7 mouse cellular contexts compared by ENCODE assay signal in genomic region chr17:32634972-32635314, GRCm38 (mm10). TPM values are rescaled to one million over a fixed set of nuclear protein-coding genes. Genes with fewer than 3 reads are reported as not detected.
DNase-seq lines count a peak whose midpoint lies in the region; ATAC-seq lines count a peak whose summit lies in the region.

No protein-coding gene starts in this region.

- peak; percentile 93 for DNase-seq in adrenal gland, postnatal 10 days
- DNase-seq in embryonic facial prominence, embryonic 10.5 days (ENCODE audit: low spot score): peak; percentile 91
- DNase-seq in heart, adult 11 months: peak; percentile 95
- DNase-seq in kidney, adult 18-20 months: peak; percentile 84
- DNase-seq in limb, embryonic 11.5 days (ENCODE audit: low spot score): peak; percentile 93
- DNase-seq in midbrain, embryonic 14.5 days: peak; percentile 94
- peak; percentile 41 to 76 for DNase-seq in spleen, adult 18-20 months

- H3K36me3 ChIP-seq in embryonic facial prominence, embryonic 10.5 days (replicated peaks): no peaks in the 10 kb centered on the region
- no peaks in the 10 kb centered on the region for H3K36me3 ChIP-seq in limb, embryonic 11.5 days (ENCODE audit: control insufficient read depth, insufficient read depth, low read length)
- no peaks in the 10 kb centered on the region for H3K36me3 ChIP-seq in midbrain, embryonic 14.5 days (ENCODE audit: control insufficient read depth, insufficient read depth, low read length)

- 0 out of 2 replicates have a peak, but pooled peaks have one; percentile 47 for ATAC-seq in limb, embryonic 11.5 days (ENCODE audit: insufficient number of reproducible peaks, low FRiP score, low TSS enrichment, low read depth)
- peak; percentile 80 for ATAC-seq in midbrain, embryonic 14.5 days (ENCODE audit: low FRiP score, low TSS enrichment)

- no peaks in the 10 kb centered on the region for H3K27me3 ChIP-seq in embryonic facial prominence, embryonic 10.5 days (replicated peaks; ENCODE audit: low read depth, poor library complexity, severe bottlenecking)
- H3K27me3 ChIP-seq in limb, embryonic 11.5 days (ENCODE audit: control insufficient read depth, insufficient read depth, low read length): no peaks in the 10 kb centered on the region
- H3K27me3 ChIP-seq in midbrain, embryonic 14.5 days (ENCODE audit: control insufficient read depth, insufficient read depth, low read length): no peaks in the 10 kb centered on the region

- 2% methylated on average over 17 of the region's 17 CpGs for WGBS in embryonic facial prominence, embryonic 10.5 days
- WGBS in limb, embryonic 11.5 days: 1% methylated on average over 17 of the region's 17 CpGs
- 2% methylated on average over 17 of the region's 17 CpGs for WGBS in midbrain, embryonic 14.5 days

- H3K9me3 ChIP-seq in embryonic facial prominence, embryonic 10.5 days: no peaks in the 10 kb centered on the region
- H3K9me3 ChIP-seq in limb, embryonic 11.5 days (ENCODE audit: control insufficient read depth, low read length): no peaks in the 10 kb centered on the region
- no peaks in the 10 kb centered on the region for H3K9me3 ChIP-seq in midbrain, embryonic 14.5 days (ENCODE audit: control insufficient read depth, low read length)

- peak overlapping the region; percentile 32; the same call in 1 of the 2 replicates for H3K9ac ChIP-seq in limb, embryonic 11.5 days (ENCODE audit: low read length)
- peak overlapping the region; percentile 49 for H3K9ac ChIP-seq in midbrain, embryonic 14.5 days (replicated peaks; ENCODE audit: low read length)

- peaks cover 8% of the 10 kb centered on the region; the same call in 1 of the 2 replicates for H3K4me1 ChIP-seq in embryonic facial prominence, embryonic 10.5 days
- H3K4me1 ChIP-seq in limb, embryonic 11.5 days (ENCODE audit: control insufficient read depth, insufficient read depth, low read length): no peaks in the 10 kb centered on the region
- no peaks in the 10 kb centered on the region for H3K4me1 ChIP-seq in midbrain, embryonic 14.5 days (ENCODE audit: control insufficient read depth, insufficient read depth, low read length)

- H3K27ac ChIP-seq in embryonic facial prominence, embryonic 10.5 days (replicated peaks): peak overlapping the region; percentile 57
- no peak overlapping the region for H3K27ac ChIP-seq in limb, embryonic 11.5 days (replicated peaks; ENCODE audit: low read depth, low read length)
- no peak overlapping the region for H3K27ac ChIP-seq in midbrain, embryonic 14.5 days (replicated peaks; ENCODE audit: low read depth, low read length)

- H3K4me3 ChIP-seq in embryonic facial prominence, embryonic 10.5 days: peak overlapping the region; percentile 55
- peak overlapping the region; percentile 22 for H3K4me3 ChIP-seq in limb, embryonic 11.5 days (ENCODE audit: low read depth, low read length)
- peak overlapping the region; percentile 37 for H3K4me3 ChIP-seq in midbrain, embryonic 14.5 days (replicated peaks; ENCODE audit: low read depth, low read length)

- peak overlapping the region; percentile 51 for H3K4me2 ChIP-seq in limb, embryonic 11.5 days (ENCODE audit: low read depth, severe bottlenecking)
- peak overlapping the region; percentile 57 for H3K4me2 ChIP-seq in midbrain, embryonic 14.5 days (ENCODE audit: low read length)

RNA-seq across cellular contexts. Expression of gene Cyp4f37, which starts 13.8 kb away (rescaled TPM):
- not detected for total RNA-seq in adrenal gland, postnatal 10 days (2021)
- not detected in 2 replicates for polyA plus RNA-seq in embryonic facial prominence, embryonic 10.5 days (2016; fragmentation: Nextera tagmentation; extraction: Ambion mirVana)
- polyA plus RNA-seq in limb, embryonic 11.5 days (2014; fragmentation: Nextera tagmentation; extraction: Ambion mirVana): not detected in 2 replicates
- 0.47 and 1.0 TPM in 2 replicates for polyA plus RNA-seq in midbrain, embryonic 14.5 days (2014; fragmentation: Nextera tagmentation; extraction: Ambion mirVana)

RNA-seq across cellular contexts. Expression of gene Cyp4f40, which starts 23.8 kb away (rescaled TPM):
- not detected for total RNA-seq in adrenal gland, postnatal 10 days (2021)
- polyA plus RNA-seq in embryonic facial prominence, embryonic 10.5 days (2016; fragmentation: Nextera tagmentation; extraction: Ambion mirVana): not detected in 2 replicates
- not detected in 2 replicates for polyA plus RNA-seq in limb, embryonic 11.5 days (2014; fragmentation: Nextera tagmentation; extraction: Ambion mirVana)
- not detected in 2 replicates for polyA plus RNA-seq in midbrain, embryonic 14.5 days (2014; fragmentation: Nextera tagmentation; extraction: Ambion mirVana)

RNA-seq across cellular contexts. Expression of gene Cyp4f15, which starts 50.5 kb away (rescaled TPM):
- total RNA-seq in adrenal gland, postnatal 10 days (2021): 10 to 100 TPM in 1 of 2 experiments, 1 to 10 TPM in 1; 8.3 to 16.2 TPM
- polyA plus RNA-seq in embryonic facial prominence, embryonic 10.5 days (2016; fragmentation: Nextera tagmentation; extraction: Ambion mirVana): 0.49 and 1.4 TPM in 2 replicates
- 0.11 and 0.48 TPM in 2 replicates for polyA plus RNA-seq in limb, embryonic 11.5 days (2014; fragmentation: Nextera tagmentation; extraction: Ambion mirVana)
- 0.78 and 1.3 TPM in 2 replicates for polyA plus RNA-seq in midbrain, embryonic 14.5 days (2014; fragmentation: Nextera tagmentation; extraction: Ambion mirVana)
